Mouse (Mus musculus) heart, adult 9 months (tissue): ENCODE data around the gene Snw1.
A peak's percentile ranks its signal among the peaks of the same experiment; 100 is the strongest.

ENCODE experiments used
- DNase-seq, 2 experiments: peaks; one replicate each; pipeline ENCODE4 v3.0.0; 2022; ENCODE audit warnings: low spot score in 2 of 2

Gene Snw1

DNA sequence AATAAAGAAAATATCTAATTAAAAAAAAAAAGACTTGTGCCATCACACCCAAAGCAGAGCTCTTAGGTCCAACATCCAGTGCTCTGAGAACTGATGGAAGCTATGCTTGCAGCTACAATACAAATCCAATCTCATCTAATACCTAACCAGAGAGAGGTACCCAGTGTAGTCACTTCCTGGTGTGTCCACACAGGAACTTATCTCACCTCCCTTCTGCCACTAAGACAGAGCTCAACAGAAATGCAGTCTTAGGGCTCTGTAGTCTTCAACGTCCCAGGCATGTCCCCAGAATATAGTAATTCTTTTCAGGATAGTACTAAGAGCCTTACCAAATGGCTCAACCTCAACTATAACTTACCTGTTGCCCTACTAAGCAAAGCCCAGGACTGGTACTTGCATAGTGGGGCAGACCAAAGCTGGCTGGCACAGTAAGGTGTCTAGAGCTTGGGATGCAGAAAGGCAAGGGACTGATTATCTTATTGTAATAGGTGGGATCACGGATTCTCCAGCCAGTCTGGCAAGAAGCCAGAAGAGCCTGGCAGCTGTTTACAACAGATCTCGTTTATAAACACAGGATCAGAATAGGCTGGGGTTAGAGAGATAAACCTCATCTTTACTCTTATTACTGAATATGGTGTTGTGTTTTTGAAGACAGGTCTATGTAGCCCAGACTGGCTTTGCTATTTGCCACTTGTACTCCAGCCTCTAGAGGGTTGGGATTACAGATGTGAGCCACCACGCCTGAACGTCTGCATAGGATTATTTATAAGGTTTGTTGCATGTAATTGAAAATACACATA is 50.2 kb downstream of the Snw1 start:
- DNase-seq: no peak

DNA sequence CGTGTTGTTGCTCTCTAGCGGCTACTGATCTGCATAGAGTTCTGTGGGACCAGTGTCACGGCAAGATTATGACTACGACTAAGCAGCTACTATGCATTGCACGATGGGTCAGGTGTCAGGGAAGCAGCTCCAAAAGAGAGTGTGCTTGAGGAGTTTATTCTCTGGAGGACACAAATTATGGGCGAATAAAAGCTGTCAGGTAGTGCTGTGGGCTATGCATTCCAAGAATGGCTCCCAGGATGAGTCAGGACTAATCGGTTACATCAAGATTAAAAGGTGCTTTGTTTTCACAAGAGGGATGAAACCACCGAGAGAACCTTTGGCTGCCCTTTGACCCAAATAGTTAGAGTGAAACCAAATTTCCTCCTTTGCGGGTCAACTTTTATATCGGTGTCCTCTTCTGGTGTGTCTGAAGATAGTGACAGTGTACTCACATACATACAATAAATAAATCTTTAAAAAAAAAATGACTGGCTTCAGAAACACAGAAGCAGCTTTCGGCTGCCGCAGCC is 52.0 kb downstream of the Snw1 start:
- DNase-seq: no peak

DNA sequence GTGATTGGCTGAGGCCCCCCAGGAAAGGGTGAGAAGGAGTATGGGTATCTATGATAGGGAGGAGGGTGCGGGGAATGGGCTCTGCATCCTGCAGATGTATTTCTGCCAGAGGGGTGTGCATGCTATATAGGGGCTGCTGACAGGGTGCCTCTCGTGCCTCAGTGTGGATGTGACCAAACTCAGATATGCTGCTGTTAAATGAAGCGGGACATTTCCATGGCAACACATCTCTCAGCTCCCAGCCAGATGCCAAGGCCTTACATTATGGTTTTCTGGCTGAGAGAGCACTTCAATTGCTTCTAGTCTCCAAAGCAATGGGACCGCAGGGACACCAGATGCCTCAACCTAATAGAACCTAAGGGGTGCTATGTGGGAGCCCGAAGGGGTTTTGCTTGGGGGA is 53.2 kb downstream of the Snw1 start:
- no peak for DNase-seq

DNA sequence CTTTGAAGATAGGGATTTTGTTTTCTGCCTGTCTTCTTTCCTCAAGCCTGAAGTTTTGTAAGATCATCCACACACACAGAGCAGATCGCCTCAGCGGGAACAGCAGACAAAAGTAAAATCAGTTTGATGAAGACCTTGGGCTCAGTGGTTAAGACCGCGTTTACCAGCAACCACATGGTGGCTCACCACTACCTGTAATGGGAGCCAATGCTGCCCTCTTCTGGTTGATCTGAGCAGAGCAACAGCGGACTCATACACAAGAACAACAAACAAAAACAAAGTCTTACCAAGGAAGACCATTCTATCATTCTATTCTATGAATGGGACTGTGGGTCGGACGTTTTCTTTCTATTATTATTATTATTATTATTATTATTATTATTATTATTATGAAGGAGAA is 55.4 kb downstream of the Snw1 start:
- peak in 1 of 2 experiments; percentile 42 for DNase-seq

DNA sequence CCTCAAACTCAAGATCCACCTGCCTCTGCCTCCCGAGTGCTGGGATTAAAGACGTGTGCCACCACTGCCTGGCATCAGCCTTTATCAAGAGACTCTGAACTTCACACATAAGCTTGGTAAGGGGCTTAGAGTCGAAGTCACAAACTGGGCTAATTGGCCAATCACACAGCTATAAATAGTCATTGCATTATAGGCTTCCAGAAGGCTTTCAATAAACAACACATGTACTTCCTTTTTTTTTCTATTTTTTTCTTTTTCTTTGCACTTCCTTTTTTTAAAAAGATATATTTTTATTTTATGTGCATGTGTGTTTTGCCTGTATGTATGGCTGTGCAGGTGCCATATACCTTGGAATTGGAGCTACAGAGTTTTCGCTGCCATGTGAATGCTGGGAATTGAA is 56.7 kb downstream of the Snw1 start:
- DNase-seq: no peak

DNA sequence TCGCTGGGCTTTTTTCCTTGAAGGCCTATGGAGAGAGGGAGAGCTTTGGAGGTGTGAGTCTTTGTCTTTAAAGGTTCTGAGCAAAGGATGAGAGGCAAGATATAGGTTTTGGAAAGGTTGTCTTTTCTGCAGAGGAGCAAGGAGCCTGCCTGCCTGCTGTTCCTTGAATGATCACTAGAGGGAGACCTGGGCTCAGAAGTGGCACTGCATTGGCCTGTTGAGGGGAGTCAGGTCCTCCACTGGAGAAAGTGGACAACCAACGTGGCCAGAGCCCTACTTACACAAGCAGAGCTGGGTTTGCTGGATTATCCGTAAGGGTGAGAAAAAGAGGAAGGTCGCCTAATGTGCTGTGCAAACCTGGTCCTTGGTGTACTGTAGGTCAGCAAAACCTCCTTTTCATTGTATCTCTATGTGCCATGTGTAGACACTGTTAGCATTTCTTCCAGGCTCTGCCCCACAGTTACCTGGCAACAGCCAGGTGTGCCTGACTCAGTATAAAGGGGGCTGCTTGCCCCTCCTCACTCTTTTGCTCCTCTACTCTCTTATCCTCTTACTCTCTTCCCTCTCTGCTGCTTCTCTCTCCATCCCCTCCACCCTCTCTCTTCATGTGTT is 58.8 kb downstream of the Snw1 start:
- DNase-seq: peak in 1 of 2 experiments; percentile 67

DNA sequence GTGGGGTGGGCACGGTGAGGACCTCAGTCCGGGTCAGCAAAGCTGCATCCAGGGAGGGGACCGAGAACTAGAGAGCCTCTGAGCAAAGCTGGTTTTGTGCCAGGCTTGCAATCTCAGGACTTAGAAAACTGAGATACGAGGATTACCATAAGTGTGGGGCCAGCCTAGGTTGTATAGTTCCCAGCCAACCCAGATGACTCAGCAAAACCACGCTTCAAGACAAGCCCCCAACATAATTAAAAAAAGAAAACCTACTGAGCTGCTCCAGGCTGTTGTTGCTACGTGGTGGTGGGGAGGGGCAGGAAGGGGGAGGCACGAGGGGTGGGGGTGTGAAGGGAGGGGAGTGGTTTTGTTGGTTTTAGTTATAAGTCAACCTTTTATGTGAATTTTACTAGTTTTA is 61.1 kb downstream of the Snw1 start:
- DNase-seq: no peak

DNA sequence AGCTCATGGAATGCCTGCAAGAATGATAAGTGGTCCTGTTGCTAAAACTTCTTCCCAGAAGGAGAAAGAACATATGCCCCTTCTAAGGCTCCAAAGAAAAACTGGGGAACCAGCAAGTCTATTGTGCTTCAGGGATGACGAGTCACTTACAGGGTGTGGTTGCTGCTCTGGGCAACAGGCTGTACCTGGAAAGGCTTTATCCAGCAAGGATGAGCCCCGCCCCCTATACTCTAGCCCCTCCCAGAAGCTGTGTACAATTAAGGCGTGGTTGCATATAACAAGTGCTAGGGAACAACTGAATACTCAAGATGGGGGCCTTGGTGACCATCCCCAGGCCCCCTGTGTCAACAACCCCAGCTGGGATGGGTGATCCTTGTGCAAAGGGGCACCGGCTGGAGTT is 63.0 kb downstream of the Snw1 start:
- DNase-seq: no peak

DNA sequence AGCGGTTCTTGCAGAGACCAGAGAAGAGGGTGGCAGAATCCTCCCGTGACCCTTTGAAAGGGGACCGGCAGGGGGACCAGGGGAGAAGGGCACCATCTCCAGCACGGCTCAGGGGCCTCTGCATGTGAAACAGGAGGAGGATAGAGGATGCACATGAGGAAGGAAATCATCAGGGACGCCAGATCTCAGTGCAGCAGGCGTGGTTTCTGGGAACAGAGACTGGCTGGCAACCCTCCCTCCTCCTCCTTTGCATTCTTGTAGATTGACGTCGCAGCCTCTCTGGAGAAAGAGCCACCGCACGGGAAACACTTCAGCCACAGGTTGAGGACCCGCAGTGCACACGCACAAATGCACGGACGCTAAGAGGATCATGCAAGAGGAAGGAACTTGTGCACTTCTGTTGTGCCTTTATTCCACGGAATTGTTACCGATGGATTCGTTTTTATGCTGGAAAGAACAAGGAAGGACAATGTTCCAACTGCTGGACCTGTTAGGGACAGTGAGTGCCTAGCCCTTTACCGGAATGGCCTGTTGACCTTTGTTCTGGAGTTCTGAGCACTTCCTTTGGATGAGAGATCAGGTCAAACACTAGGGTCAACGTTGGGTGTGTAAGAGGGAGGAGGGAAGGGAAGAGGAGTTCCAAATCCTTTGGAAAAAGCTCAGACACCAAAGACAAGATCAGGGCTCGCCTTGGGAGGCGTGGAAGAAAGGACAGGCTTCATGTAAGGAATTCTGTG is 64.0 kb downstream of the Snw1 start:
- DNase-seq: peak; percentile 65 to 70

DNA sequence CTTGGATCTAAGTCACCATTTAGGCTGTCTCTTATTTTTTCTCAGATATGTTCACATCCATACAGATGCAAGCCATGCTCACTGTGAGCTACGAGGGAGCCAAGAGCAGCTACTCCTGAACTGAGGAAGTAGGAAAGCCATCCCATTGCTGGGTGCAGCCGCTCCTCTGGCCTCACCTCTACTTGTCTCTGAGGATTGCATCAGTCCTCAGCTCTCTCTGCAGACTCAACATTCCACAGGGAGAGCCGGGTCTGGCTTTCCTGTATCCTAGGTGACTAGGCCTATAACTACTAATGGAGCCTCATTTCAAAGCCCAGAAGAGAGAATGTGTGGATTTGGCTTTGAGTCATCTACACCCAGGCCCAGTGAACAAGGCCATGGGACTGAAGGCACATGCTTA is 66.4 kb downstream of the Snw1 start:
- DNase-seq: no peak

DNA sequence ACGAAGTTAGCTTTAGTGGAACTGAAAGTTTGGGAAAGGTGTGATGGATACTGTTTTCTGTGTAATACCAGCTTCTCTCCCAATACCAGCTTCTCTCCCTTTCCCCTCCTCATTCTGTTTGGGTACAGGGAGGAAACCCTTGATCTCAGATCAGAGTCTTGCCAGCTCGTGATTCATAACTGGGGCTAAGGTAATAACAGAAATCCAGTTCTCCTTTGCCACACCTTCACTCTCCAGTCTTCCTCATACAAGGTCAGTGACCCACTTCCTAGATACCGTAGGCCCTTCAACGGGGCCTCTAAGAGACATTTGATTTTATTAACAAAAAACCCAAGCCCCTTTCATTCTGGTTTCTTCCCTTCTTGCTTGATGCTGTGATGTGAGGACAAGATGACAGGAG is 66.9 kb downstream of the Snw1 start:
- DNase-seq: no peak

DNA sequence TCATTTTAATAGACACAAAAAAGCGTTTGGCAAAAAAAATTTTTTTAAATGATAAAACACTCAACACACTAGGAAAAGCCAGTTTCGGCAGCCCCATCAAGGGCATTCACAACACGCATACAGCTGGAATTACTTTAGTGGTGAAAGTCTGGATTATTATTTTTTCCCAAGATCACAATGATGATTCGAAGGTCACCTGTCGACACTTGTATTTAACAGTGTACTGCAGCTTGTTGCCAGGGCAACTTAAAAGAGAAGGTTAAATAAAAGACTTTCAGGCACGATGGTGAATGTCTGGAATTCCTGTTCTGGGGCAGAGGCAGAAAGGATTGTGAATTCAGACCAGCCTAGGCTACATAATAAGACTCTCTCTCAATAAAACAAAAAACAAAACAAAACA is 70.2 kb downstream of the Snw1 start:
- DNase-seq: no peak

DNA sequence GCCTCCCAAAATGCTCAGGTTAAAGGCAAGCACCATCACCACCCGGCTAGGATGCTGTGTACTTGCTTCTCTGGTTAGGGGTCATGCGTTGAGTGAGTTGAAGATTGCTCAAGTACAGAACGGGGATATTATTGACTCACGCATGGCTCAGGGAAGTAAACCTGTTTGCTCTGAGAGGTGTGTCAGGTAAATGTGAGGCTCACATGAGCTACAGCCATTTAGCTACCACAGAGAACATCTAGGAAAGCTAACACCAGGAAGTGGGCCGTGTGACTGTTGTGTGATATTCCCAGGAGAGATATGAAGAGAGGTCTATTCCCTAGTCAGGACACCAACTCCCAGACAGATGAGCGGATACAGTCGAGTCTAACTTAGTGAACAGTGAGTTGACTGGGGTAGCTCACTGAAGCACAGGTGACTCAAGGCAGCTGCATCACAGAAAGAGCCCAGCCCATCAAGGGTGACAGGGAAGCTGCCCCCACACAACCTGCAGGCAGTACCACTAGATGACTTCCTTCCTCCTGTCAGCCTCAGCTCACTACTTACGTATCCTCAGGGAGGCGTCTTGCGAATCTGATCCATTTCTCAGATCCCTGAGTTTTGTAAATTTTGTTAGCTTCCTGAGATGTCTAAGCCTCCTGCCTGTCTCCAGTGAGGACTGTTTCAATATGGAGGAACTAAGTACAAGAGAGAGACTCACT is 72.8 kb downstream of the Snw1 start:
- DNase-seq: no peak
